ENCODE assay signal across 22 mouse cellular contexts in genomic region chr17:80644983-80645693, GRCm38 (mm10).
"Had no signal": no experiment of that assay in that cellular context is flagged by ENCODE, and none has a peak within 500 bp of the region (broad histone marks: within the 10 kb centered on the region; RNA-seq: fewer than 3 reads in every experiment).

No protein-coding gene starts in this region.

- ATAC-seq: hindbrain, embryonic 16.5 days; inflammation-experienced regulatory T-cells, adult 6 months; intestine, embryonic 15.5 days; intestine, postnatal 0 days had no signal

- H3K4me1 ChIP-seq: hindbrain, embryonic 10.5 days; hindbrain, embryonic 12.5 days; limb, embryonic 10.5 days; limb, embryonic 12.5 days had no signal

- H3K9ac ChIP-seq: heart, embryonic 12.5 days; hindbrain, embryonic 12.5 days; hindbrain, embryonic 14.5 days; intestine, embryonic 15.5 days; limb, embryonic 12.5 days had no signal

- H3K4me3 ChIP-seq: gastrocnemius, adult 2 months; heart, embryonic 10.5 days; heart, embryonic 12.5 days; hindbrain, embryonic 10.5 days; hindbrain, embryonic 12.5 days; intestine, embryonic 15.5 days; layer of hippocampus, adult 2 months; left cerebral cortex, adult 2 months; limb, embryonic 10.5 days; limb, embryonic 12.5 days had no signal

- DNase-seq: gastrocnemius, adult 2 months; gastrocnemius, postnatal 10 days; gastrocnemius, postnatal 25 days; heart, adult 18-20 months; heart, postnatal 10 days; heart, postnatal 4 days; kidney, adult 18-20 months; kidney, adult 8-10 months; kidney, postnatal 25 days had no signal

- H3K27ac ChIP-seq: gastrocnemius, adult 2 months; heart, embryonic 10.5 days; hindbrain, embryonic 10.5 days; hindbrain, embryonic 12.5 days; hindbrain, embryonic 14.5 days; intestine, embryonic 15.5 days; layer of hippocampus, adult 2 months; limb, embryonic 10.5 days; limb, embryonic 12.5 days had no signal

- H3K9me3 ChIP-seq: heart, embryonic 10.5 days; heart, embryonic 12.5 days; hindbrain, embryonic 10.5 days; hindbrain, embryonic 12.5 days; intestine, embryonic 15.5 days; limb, embryonic 10.5 days; limb, embryonic 12.5 days had no signal

- H3K27me3 ChIP-seq: heart, embryonic 12.5 days; hindbrain, embryonic 12.5 days; intestine, embryonic 15.5 days; limb, embryonic 12.5 days had no signal

- H3K4me2 ChIP-seq: heart, embryonic 12.5 days; hindbrain, embryonic 12.5 days; hindbrain, embryonic 14.5 days; intestine, embryonic 15.5 days; limb, embryonic 12.5 days had no signal
